Comparison of ENCODE assay signal across 9 mouse cellular contexts in the genomic region with DNA sequence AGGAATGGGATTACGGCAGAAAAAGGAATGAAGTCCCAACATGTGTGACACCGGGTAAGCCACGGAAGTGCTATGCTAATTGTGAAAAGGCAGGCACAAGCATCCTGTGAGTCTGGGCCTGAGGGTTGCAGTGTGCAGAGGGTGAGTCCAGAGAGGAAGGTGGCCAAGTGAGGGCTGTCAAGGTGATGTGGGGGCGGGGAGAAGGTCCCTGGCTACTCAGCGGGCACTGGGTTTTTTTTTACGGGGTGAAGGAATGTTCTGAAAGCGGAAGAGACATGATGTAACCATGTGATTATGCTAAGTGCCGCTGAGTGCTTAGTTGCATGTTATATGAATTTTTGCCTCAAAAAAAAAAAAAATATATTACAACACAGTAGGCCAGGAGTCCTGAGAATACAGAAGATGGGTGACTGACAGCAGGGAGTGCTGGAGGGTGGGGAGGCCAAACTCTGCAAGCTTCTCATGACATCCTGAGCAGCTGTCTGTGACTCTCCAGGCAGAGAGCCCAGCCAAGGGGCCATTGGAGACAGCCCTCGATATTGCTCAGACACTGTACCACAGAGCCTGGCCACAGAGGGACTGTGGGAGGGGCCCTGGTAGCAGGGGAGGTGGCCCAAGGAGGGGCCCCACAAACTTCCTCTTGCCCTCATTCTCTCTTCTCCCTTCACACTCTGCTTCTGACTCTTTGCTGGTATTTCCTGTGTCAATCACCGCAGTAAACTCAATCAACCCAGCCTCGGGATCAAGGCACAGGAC. TPM values are rescaled to one million over a fixed set of nuclear protein-coding genes. Genes with fewer than 3 reads are reported as not detected.
DNase-seq lines count a peak whose midpoint lies in the region; ATAC-seq and TF ChIP-seq lines count a peak whose summit lies in the region.
"Had no signal": no experiment of that assay in that cellular context is flagged by ENCODE, and none has a peak within 500 bp of the region (broad histone marks: within the 10 kb centered on the region; RNA-seq: fewer than 3 reads in every experiment).

No protein-coding gene starts in this region.

- peak overlapping the region; percentile 60 for H3K4me2 ChIP-seq in liver, postnatal 0 days (ENCODE audit: low read depth, low read length)

- H3K27ac ChIP-seq in brown adipose tissue, adult 24 weeks (replicated peaks; ENCODE audit: low read depth, low read length) = peak overlapping the region; percentile 78
- H3K27ac ChIP-seq in liver, postnatal 0 days (ENCODE audit: low read depth) = peak overlapping the region; percentile 92
- peak overlapping the region; percentile 99 for H3K27ac ChIP-seq in spleen, adult 2 months (ENCODE audit: insufficient read depth, low read length)

- peak; percentile 47 for ATAC-seq in liver, postnatal 0 days
- no peak for ATAC-seq in erythroid progenitor cell, adult 5-6 weeks (replicated peaks; ENCODE audit: low FRiP score, poor library complexity, severe bottlenecking)

- H3K4me1 ChIP-seq in brown adipose tissue, adult 24 weeks (ENCODE audit: control insufficient read depth, insufficient read depth, insufficient read length, low read length) = peaks cover 24% of the 10 kb centered on the region
- peaks cover 43% of the 10 kb centered on the region for H3K4me1 ChIP-seq in liver, postnatal 0 days (ENCODE audit: insufficient read depth)
- peaks cover 29% of the 10 kb centered on the region; the same call in 1 of the 2 replicates for H3K4me1 ChIP-seq in spleen, adult 2 months (ENCODE audit: control insufficient read depth, insufficient read depth, insufficient read length)

- TF ChIP-seq EP300 in liver, postnatal 0 days (IDR thresholded peaks at IDR 0.05; ENCODE audit: low read depth) = no peak

- intact Hi-C loops in heart, postnatal 36 days (cut with DNase I) = no loop called here

- TF ChIP-seq POLR2A in spleen, adult 2 months (IDR thresholded peaks at IDR 0.05; ENCODE audit: low read depth, low read length) = peak; percentile 21; the same call in 1 of the 2 replicates

- 0 out of 2 replicates have a peak overlapping the region, but pooled peaks have one; percentile 11 for H3K4me3 ChIP-seq in brown adipose tissue, adult 24 weeks (ENCODE audit: insufficient read depth, low read depth, low read length)
- H3K4me3 ChIP-seq in liver, postnatal 0 days (ENCODE audit: low read depth, low read length) = peak overlapping the region; percentile 52
- peak overlapping the region; percentile 49 for H3K4me3 ChIP-seq in spleen, adult 2 months (ENCODE audit: extremely low read depth, insufficient read depth, insufficient read length)

- peak; percentile 46 for DNase-seq in adrenal gland, postnatal 14 days
- no peak for DNase-seq in adrenal gland, postnatal 36 days
- peak; percentile 44 to 54 for DNase-seq in heart, postnatal 36 days
- peak; percentile 66 for DNase-seq in liver, postnatal 0 days
- DNase-seq in spleen, adult 2 months (ENCODE audit: low read depth in 1 of 2, low spot score in 2 of 2) = peak; percentile 65 to 76
- no peak for DNase-seq in cerebellum, postnatal 10 days

- peaks cover 18% of the 10 kb centered on the region for H3K36me3 ChIP-seq in liver, postnatal 0 days (replicated peaks; ENCODE audit: insufficient read depth, low read length)
- peaks cover 33% of the 10 kb centered on the region for H3K36me3 ChIP-seq in spleen, adult 2 months (ENCODE audit: control insufficient read depth, insufficient read depth, low read length)

- TF ChIP-seq CTCF in liver, postnatal 0 days (IDR thresholded peaks at IDR 0.05; ENCODE audit: low read depth) = no peak
- TF ChIP-seq CTCF in spleen, adult 2 months (IDR thresholded peaks at IDR 0.05; ENCODE audit: extremely low read depth, insufficient read depth, insufficient read length, insufficient replicate concordance) = no peak

- H3K9me3 ChIP-seq in liver, postnatal 0 days (ENCODE audit: low read length) = no peaks in the 10 kb centered on the region

- 36% methylated on average over 11 of the region's 11 CpGs for WGBS in liver, postnatal 0 days (ENCODE audit: insufficient replicate concordance)
- WGBS in spleen, adult 2 months = 9% methylated on average over 11 of the region's 11 CpGs

- peak overlapping the region; percentile 48 for H3K9ac ChIP-seq in liver, postnatal 0 days (replicated peaks)

- no peaks in the 10 kb centered on the region for H3K27me3 ChIP-seq in liver, postnatal 0 days (ENCODE audit: insufficient read depth, low read length)
- H3K27me3 ChIP-seq in spleen, adult 2 months (ENCODE audit: control insufficient read depth, insufficient read depth, low read length) = no peaks in the 10 kb centered on the region

RNA-seq across cellular contexts. Expression of gene Akna, which starts 4.1 kb away (rescaled TPM):
- total RNA-seq in adrenal gland, postnatal 14 days (2021) = 4.4 and 16.1 TPM in 2 replicates
- 1 to 10 TPM; 2.6 to 4.3 TPM for total RNA-seq in adrenal gland, postnatal 36 days (2021)
- 0.95 and 1.5 TPM in 2 replicates for polyA plus RNA-seq in brown adipose tissue, adult 24 weeks (2012; ENCODE audit: insufficient read depth, insufficient read length, missing spikeins)
- total RNA-seq in heart, postnatal 36 days (2021) = 1 to 10 TPM; 3.6 to 4.0 TPM
- polyA plus RNA-seq in liver, postnatal 0 days (2015; fragmentation: Nextera tagmentation; extraction: Ambion mirVana) = 4.6 and 5.2 TPM in 2 replicates
- polyA plus RNA-seq in spleen, adult 2 months (2012; rRNA removed) = 94.1 and 100 TPM in 2 replicates
- total RNA-seq in erythroid progenitor cell, adult 5-6 weeks (2015; ENCODE audit: low replicate concordance) = 18.7 and 26.4 TPM in 2 replicates
- 12.0 and 13.1 TPM in 2 replicates for total RNA-seq in erythroid progenitor cell, adult 5-6 weeks (2017; ENCODE audit: low replicate concordance)

RNA-seq across cellular contexts. Expression of gene Orm2, which starts 36.8 kb away (rescaled TPM):
- total RNA-seq in adrenal gland, postnatal 14 days (2021) = 1.1 and 1.9 TPM in 2 replicates
- 1 to 10 TPM; 3.9 to 7.8 TPM for total RNA-seq in adrenal gland, postnatal 36 days (2021)
- polyA plus RNA-seq in brown adipose tissue, adult 24 weeks (2012; ENCODE audit: insufficient read depth, insufficient read length, missing spikeins) = 1.3 TPM in 1 of 2 replicates, not detected in the other
- total RNA-seq in heart, postnatal 36 days (2021) = not detected
- polyA plus RNA-seq in liver, postnatal 0 days (2015; fragmentation: Nextera tagmentation; extraction: Ambion mirVana) = not detected in 2 replicates
- polyA plus RNA-seq in spleen, adult 2 months (2012; rRNA removed) = not detected in 2 replicates
- total RNA-seq in erythroid progenitor cell, adult 5-6 weeks (2015; ENCODE audit: low replicate concordance) = not detected in 2 replicates
- total RNA-seq in erythroid progenitor cell, adult 5-6 weeks (2017; ENCODE audit: low replicate concordance) = not detected in 2 replicates
- total RNA-seq: gastrocnemius, postnatal 4 days had no signal

RNA-seq across cellular contexts. Expression of gene Orm3, which starts 43.1 kb away (rescaled TPM):
- 6.6 and 8.0 TPM in 2 replicates for total RNA-seq in adrenal gland, postnatal 14 days (2021)
- total RNA-seq in adrenal gland, postnatal 36 days (2021) = 10 to 100 TPM in 1 of 2 experiments, 1 to 10 TPM in 1; 5.4 to 10.7 TPM
- polyA plus RNA-seq in brown adipose tissue, adult 24 weeks (2012; ENCODE audit: insufficient read depth, insufficient read length, missing spikeins) = 24.8 and 28.9 TPM in 2 replicates
- 1 to 10 TPM; 2.0 to 2.1 TPM for total RNA-seq in heart, postnatal 36 days (2021)
- polyA plus RNA-seq in liver, postnatal 0 days (2015; fragmentation: Nextera tagmentation; extraction: Ambion mirVana) = not detected in 2 replicates
- not detected in 2 replicates for polyA plus RNA-seq in spleen, adult 2 months (2012; rRNA removed)
- total RNA-seq in erythroid progenitor cell, adult 5-6 weeks (2015; ENCODE audit: low replicate concordance) = not detected in 2 replicates
- total RNA-seq in erythroid progenitor cell, adult 5-6 weeks (2017; ENCODE audit: low replicate concordance) = not detected in 2 replicates
- total RNA-seq: gastrocnemius, postnatal 4 days had no signal

RNA-seq across cellular contexts. Expression of gene Orm1, which starts 54.7 kb away (rescaled TPM):
- 7.2 and 16.7 TPM in 2 replicates for total RNA-seq in adrenal gland, postnatal 14 days (2021)
- total RNA-seq in adrenal gland, postnatal 36 days (2021) = 10 to 100 TPM; 38.6 to 61.1 TPM
- polyA plus RNA-seq in brown adipose tissue, adult 24 weeks (2012; ENCODE audit: insufficient read depth, insufficient read length, missing spikeins) = 282 and 371 TPM in 2 replicates
- total RNA-seq in heart, postnatal 36 days (2021) = 1 to 10 TPM in 1 of 2 experiments, not detected in 1; 1.5 TPM
- polyA plus RNA-seq in liver, postnatal 0 days (2015; fragmentation: Nextera tagmentation; extraction: Ambion mirVana) = 2.5 and 4.5 TPM in 2 replicates
- polyA plus RNA-seq in spleen, adult 2 months (2012; rRNA removed) = 0.43 and 0.53 TPM in 2 replicates
- total RNA-seq in erythroid progenitor cell, adult 5-6 weeks (2015; ENCODE audit: low replicate concordance) = 16.6 and 43.6 TPM in 2 replicates
- total RNA-seq in erythroid progenitor cell, adult 5-6 weeks (2017; ENCODE audit: low replicate concordance) = 5.5 and 23.5 TPM in 2 replicates

Comparison
In these comparisons a context has a peak if more than half of its experiments do, and no peak if none do; other contexts are left out.
1. DNase-seq: peak in adrenal gland, postnatal 14 days (single experiment), heart, postnatal 36 days (2 of 2), liver, postnatal 0 days (single experiment) and spleen, adult 2 months (2 of 2); none in adrenal gland, postnatal 36 days (0 of 2) and cerebellum, postnatal 10 days (0 of 2).
2. Peak in every context shown above with its lines, with median percentiles within 50 percentile points of each other: H3K27ac ChIP-seq and H3K4me3 ChIP-seq.